Mouse (Mus musculus): ENCODE results near the gene Dner. TPM values are rescaled to one million over a fixed set of nuclear protein-coding genes. Genes with fewer than 3 reads are reported as not detected.

Gene Dner
- polyA plus RNA-seq, 1 experiment from 2014 or later = 3.4 TPM

- no peak for ATAC-seq
- Histone ChIP-seq H3K36me3 (ENCODE audit: control insufficient read depth, insufficient read depth, low read length) (no peaks in the 10 kb centered on the region), H3K4me3 (ENCODE audit: low read length) (no peak overlapping the region), H3K4me2 (ENCODE audit: low read depth, low read length) (no peak overlapping the region), H3K9ac (ENCODE audit: low read depth, low read length) (no peak overlapping the region), H3K27me3 (replicated peaks; ENCODE audit: control insufficient read depth, insufficient read depth, low read length) (no peaks in the 10 kb centered on the region), H3K9me3 (ENCODE audit: control insufficient read depth, low read length) (no peaks in the 10 kb centered on the region), H3K27ac (ENCODE audit: low read length) (no peak overlapping the region), H3K4me1 (ENCODE audit: control insufficient read depth, insufficient read depth, low read length) (no peaks in the 10 kb centered on the region)
- 72% methylated on average over 8 of the region's 8 CpGs for WGBS
These were observed 309.4 kb downstream of the Dner start for GRCm38 (mm10) chr1:84386481-84387146.

GRCm38 (mm10) chr1:84382709-84383108, 313.3 kb downstream of the Dner start:
- 66% methylated on average over 1 of the region's 1 CpGs for WGBS
- no peaks in the 10 kb centered on the region for H3K4me1 ChIP-seq (ENCODE audit: control insufficient read depth, insufficient read depth, low read length)
- no peaks in the 10 kb centered on the region for H3K9me3 ChIP-seq (ENCODE audit: control insufficient read depth, low read length)
- no peak overlapping the region for H3K9ac ChIP-seq (ENCODE audit: low read depth, low read length)
- H3K27me3 ChIP-seq (replicated peaks; ENCODE audit: control insufficient read depth, insufficient read depth, low read length) = no peaks in the 10 kb centered on the region
- no peak overlapping the region for H3K27ac ChIP-seq (ENCODE audit: low read length)
- H3K36me3 ChIP-seq (ENCODE audit: control insufficient read depth, insufficient read depth, low read length) = no peaks in the 10 kb centered on the region
- no peak overlapping the region for H3K4me2 ChIP-seq (ENCODE audit: low read depth, low read length)
- ATAC-seq = no peak
- H3K4me3 ChIP-seq (ENCODE audit: low read length) = no peak overlapping the region

- Histone ChIP-seq H3K27me3 (replicated peaks; ENCODE audit: control insufficient read depth, insufficient read depth, low read length) (no peaks in the 10 kb centered on the region), H3K4me1 (ENCODE audit: control insufficient read depth, insufficient read depth, low read length) (no peaks in the 10 kb centered on the region), H3K4me2 (ENCODE audit: low read depth, low read length) (no peak overlapping the region), H3K9me3 (ENCODE audit: control insufficient read depth, low read length) (no peaks in the 10 kb centered on the region), H3K36me3 (ENCODE audit: control insufficient read depth, insufficient read depth, low read length) (no peaks in the 10 kb centered on the region), H3K27ac (ENCODE audit: low read length) (no peak overlapping the region), H3K9ac (ENCODE audit: low read depth, low read length) (no peak overlapping the region), H3K4me3 (ENCODE audit: low read length) (no peak overlapping the region)
- 94% methylated on average over 5 of the region's 5 CpGs for WGBS
- no peak for ATAC-seq
These were observed 314.0 kb downstream of the Dner start for GRCm38 (mm10) chr1:84382064-84382463.

- WGBS = 86% methylated on average over 3 of the region's 3 CpGs
- Histone ChIP-seq H3K9me3 (ENCODE audit: control insufficient read depth, low read length) (no peaks in the 10 kb centered on the region), H3K27ac (ENCODE audit: low read length) (no peak overlapping the region), H3K4me2 (ENCODE audit: low read depth, low read length) (no peak overlapping the region), H3K9ac (ENCODE audit: low read depth, low read length) (no peak overlapping the region), H3K27me3 (replicated peaks; ENCODE audit: control insufficient read depth, insufficient read depth, low read length) (no peaks in the 10 kb centered on the region), H3K4me3 (ENCODE audit: low read length) (no peak overlapping the region), H3K4me1 (ENCODE audit: control insufficient read depth, insufficient read depth, low read length) (no peaks in the 10 kb centered on the region), H3K36me3 (ENCODE audit: control insufficient read depth, insufficient read depth, low read length) (no peaks in the 10 kb centered on the region)
- no peak for ATAC-seq
These were observed 315.1 kb downstream of the Dner start for GRCm38 (mm10) chr1:84380895-84381294.

- H3K36me3 ChIP-seq (ENCODE audit: control insufficient read depth, insufficient read depth, low read length) = no peaks in the 10 kb centered on the region
- no peaks in the 10 kb centered on the region for H3K27me3 ChIP-seq (replicated peaks; ENCODE audit: control insufficient read depth, insufficient read depth, low read length)
- H3K4me2 ChIP-seq (ENCODE audit: low read depth, low read length) = no peak overlapping the region
- peaks cover 15% of the 10 kb centered on the region for H3K4me1 ChIP-seq (ENCODE audit: control insufficient read depth, insufficient read depth, low read length)
- H3K9me3 ChIP-seq (ENCODE audit: control insufficient read depth, low read length) = no peaks in the 10 kb centered on the region
- peak; percentile 90 for ATAC-seq
- no peak overlapping the region for H3K4me3 ChIP-seq (ENCODE audit: low read length)
- whole genome bisulfite sequencing = 48% methylated on average over 3 of the region's 3 CpGs
- no peak overlapping the region for H3K9ac ChIP-seq (ENCODE audit: low read depth, low read length)
- H3K27ac ChIP-seq (ENCODE audit: low read length) = peak overlapping the region; percentile 61
These were observed 328.3 kb downstream of the Dner start for GRCm38 (mm10) chr1:84367733-84368132.

- Histone ChIP-seq H3K4me3 (ENCODE audit: low read length) (no peak overlapping the region), H3K9ac (ENCODE audit: low read depth, low read length) (no peak overlapping the region), H3K4me2 (ENCODE audit: low read depth, low read length) (no peak overlapping the region), H3K27ac (ENCODE audit: low read length) (no peak overlapping the region), H3K27me3 (replicated peaks; ENCODE audit: control insufficient read depth, insufficient read depth, low read length) (no peaks in the 10 kb centered on the region), H3K4me1 (ENCODE audit: control insufficient read depth, insufficient read depth, low read length) (peaks cover 20% of the 10 kb centered on the region), H3K9me3 (ENCODE audit: control insufficient read depth, low read length) (no peaks in the 10 kb centered on the region), H3K36me3 (ENCODE audit: control insufficient read depth, insufficient read depth, low read length) (no peaks in the 10 kb centered on the region)
- 75% methylated on average over 3 of the region's 3 CpGs for WGBS
- no peak for ATAC-seq
These were observed 329.5 kb downstream of the Dner start for GRCm38 (mm10) chr1:84366553-84366952.

GRCm38 (mm10) chr1:84363967-84364366, 332.1 kb downstream of the Dner start, which contains the start of gene Pid1:
TSS of gene Pid1 (minus strand) at chr1:84364180.
- Histone ChIP-seq H3K36me3 (ENCODE audit: control insufficient read depth, insufficient read depth, low read length) (no peaks in the 10 kb centered on the region), H3K27me3 (replicated peaks; ENCODE audit: control insufficient read depth, insufficient read depth, low read length) (no peaks in the 10 kb centered on the region), H3K9me3 (ENCODE audit: control insufficient read depth, low read length) (no peaks in the 10 kb centered on the region), H3K4me2 (ENCODE audit: low read depth, low read length) (no peak within 1 kb of the TSS), H3K27ac (ENCODE audit: low read length) (peak within 1 kb of the TSS; percentile 70), H3K9ac (ENCODE audit: low read depth, low read length) (no peak within 1 kb of the TSS), H3K4me3 (ENCODE audit: low read length) (no peak within 1 kb of the TSS), H3K4me1 (ENCODE audit: control insufficient read depth, insufficient read depth, low read length) (peaks cover 20% of the 10 kb centered on the region)
- WGBS = 89% methylated on average over 8 of the region's 8 CpGs
- no peak for ATAC-seq

- WGBS = 75% methylated on average over 7 of the region's 7 CpGs
- Histone ChIP-seq H3K4me1 (ENCODE audit: control insufficient read depth, insufficient read depth, low read length) (peaks cover 18% of the 10 kb centered on the region), H3K9me3 (ENCODE audit: control insufficient read depth, low read length) (no peaks in the 10 kb centered on the region), H3K36me3 (ENCODE audit: control insufficient read depth, insufficient read depth, low read length) (no peaks in the 10 kb centered on the region), H3K27me3 (replicated peaks; ENCODE audit: control insufficient read depth, insufficient read depth, low read length) (no peaks in the 10 kb centered on the region), H3K9ac (ENCODE audit: low read depth, low read length) (no peak overlapping the region), H3K4me3 (ENCODE audit: low read length) (no peak overlapping the region), H3K27ac (ENCODE audit: low read length) (peak overlapping the region; percentile 84), H3K4me2 (ENCODE audit: low read depth, low read length) (peak overlapping the region; percentile 38; the same call in 1 of the 2 replicates)
- peak; percentile 76 for ATAC-seq
These were observed 333.1 kb downstream of the Dner start for GRCm38 (mm10) chr1:84362709-84363617.

GRCm38 (mm10) chr1:84362209-84362608, 333.8 kb downstream of the Dner start:
- no peak overlapping the region for H3K4me3 ChIP-seq (ENCODE audit: low read length)
- H3K27ac ChIP-seq (ENCODE audit: low read length) = peak overlapping the region; percentile 84
- no peaks in the 10 kb centered on the region for H3K27me3 ChIP-seq (replicated peaks; ENCODE audit: control insufficient read depth, insufficient read depth, low read length)
- H3K4me2 ChIP-seq (ENCODE audit: low read depth, low read length) = peak overlapping the region; percentile 38; the same call in 1 of the 2 replicates
- no peaks in the 10 kb centered on the region for H3K36me3 ChIP-seq (ENCODE audit: control insufficient read depth, insufficient read depth, low read length)
- no peaks in the 10 kb centered on the region for H3K9me3 ChIP-seq (ENCODE audit: control insufficient read depth, low read length)
- H3K4me1 ChIP-seq (ENCODE audit: control insufficient read depth, insufficient read depth, low read length) = peaks cover 15% of the 10 kb centered on the region
- no peak overlapping the region for H3K9ac ChIP-seq (ENCODE audit: low read depth, low read length)
- ATAC-seq = peak; percentile 45
- 39% methylated on average over 1 of the region's 1 CpGs for WGBS

All from intestine, embryonic 16.5 days (tissue).